Mouse (Mus musculus): ENCODE measurements around the gene Strn4.

Gene Strn4

GRCm38 (mm10) chr7:16875326-16875725 lies 59.6 kb downstream of the Strn4 start:
- no peak for DNase-seq (ENCODE audit: low spot score in 2 of 2)

GRCm38 (mm10) chr7:16876006-16876405 lies 60.3 kb downstream of the Strn4 start:
- no peak for DNase-seq (ENCODE audit: low spot score in 2 of 2)

GRCm38 (mm10) chr7:16876608-16877007 lies 60.9 kb downstream of the Strn4 start:
- no peak for DNase-seq (ENCODE audit: low spot score in 2 of 2)

GRCm38 (mm10) chr7:16877717-16878116 lies 62.0 kb downstream of the Strn4 start:
- DNase-seq (ENCODE audit: low spot score in 2 of 2) = no peak

- DNase-seq (ENCODE audit: low spot score in 2 of 2) = no peak
Observed at GRCm38 (mm10) chr7:16879796-16880547, 64.3 kb downstream of the Strn4 start.

- no peak for DNase-seq (ENCODE audit: low spot score in 2 of 2)
Observed at GRCm38 (mm10) chr7:16880615-16881014, 64.9 kb downstream of the Strn4 start.

- DNase-seq (ENCODE audit: low spot score in 2 of 2) = no peak
Observed at GRCm38 (mm10) chr7:16883162-16883561, 67.5 kb downstream of the Strn4 start.

- DNase-seq (ENCODE audit: low spot score in 2 of 2) = no peak
Observed at GRCm38 (mm10) chr7:16884334-16884733, 68.6 kb downstream of the Strn4 start.

GRCm38 (mm10) chr7:16885271-16885776 lies 69.6 kb downstream of the Strn4 start:
- DNase-seq (ENCODE audit: low spot score in 2 of 2) = no peak

- no peak for DNase-seq (ENCODE audit: low spot score in 2 of 2)
Observed at GRCm38 (mm10) chr7:16885905-16886304, 70.2 kb downstream of the Strn4 start.
